ENCODE assay signal across 21 mouse cellular contexts in the genomic region with DNA sequence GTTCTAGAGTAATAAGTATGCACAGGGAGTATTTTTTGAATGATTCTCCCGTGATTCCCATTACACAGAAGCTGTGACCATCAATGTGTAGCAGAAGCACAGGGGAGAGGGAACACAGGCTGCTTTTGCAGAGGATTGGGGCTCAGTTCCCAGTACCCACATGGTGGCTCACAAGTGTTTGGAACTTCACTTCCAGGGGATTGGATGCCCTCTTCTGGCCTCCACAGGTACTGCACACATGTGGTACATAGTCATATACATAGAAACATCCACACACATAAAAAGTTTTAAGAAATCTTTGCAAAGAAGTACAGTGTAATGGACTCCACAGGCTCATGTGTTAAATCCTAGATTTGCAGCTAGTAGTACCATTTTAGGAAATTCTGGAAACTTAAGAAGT.
DNase-seq lines count a peak whose midpoint lies in the region; TF ChIP-seq lines count a peak whose summit lies in the region.
"Had no signal": no experiment of that assay in that cellular context is flagged by ENCODE, and none has a peak within 500 bp of the region (broad histone marks: within the 10 kb centered on the region; RNA-seq: fewer than 3 reads in every experiment).

No protein-coding gene starts in this region.

- H3K4me3 ChIP-seq in layer of hippocampus, adult 2 months, result no peak overlapping the region
- H3K4me3 ChIP-seq: embryonic facial prominence, embryonic 10.5 days; forebrain, embryonic 15.5 days; hindbrain, embryonic 15.5 days; limb, embryonic 12.5 days; liver, embryonic 13.5 days; myocyte; neural tube, embryonic 13.5 days had no signal

- no peak overlapping the region for H3K27ac ChIP-seq in layer of hippocampus, adult 2 months
- H3K27ac ChIP-seq: embryonic facial prominence, embryonic 10.5 days; forebrain, embryonic 15.5 days; hindbrain, embryonic 15.5 days; limb, embryonic 12.5 days; liver, embryonic 13.5 days; neural tube, embryonic 13.5 days had no signal

- DNase-seq in heart, adult 11 months, result peak; percentile 25
- no peak for DNase-seq in heart, adult 18-20 months
- DNase-seq in layer of hippocampus, adult 2 months (ENCODE audit: low spot score in 2 of 2), result no peak
- no peak for DNase-seq in layer of hippocampus, postnatal 10 days (ENCODE audit: low spot score in 2 of 2)
- peak; percentile 18 for DNase-seq in thymus, postnatal 4 days
- no peak for DNase-seq in thymus, postnatal 10 days (ENCODE audit: low spot score in 2 of 2)
- DNase-seq in embryo, embryonic 10.5 days (ENCODE audit: low spot score), result no peak
- DNase-seq: cerebellum, adult 11 months; cerebellum, adult 9-11 months; gastrocnemius, postnatal 14 days; kidney, adult 11 months; liver, embryonic 13.5 days; lung, postnatal 4 days; retina, postnatal 1 day; thymus, adult 18-20 months had no signal

- TF ChIP-seq CTCF in layer of hippocampus, adult 2 months (conservative IDR thresholded peaks at IDR 0.05), result peak; percentile 48

Comparison
In these comparisons a context has a peak if more than half of its experiments do, and no peak if none do; other contexts are left out.
1. DNase-seq: peak in heart, adult 11 months (single experiment) and thymus, postnatal 4 days (single experiment); none in heart, adult 18-20 months (0 of 2), layer of hippocampus, adult 2 months (0 of 2), layer of hippocampus, postnatal 10 days (0 of 2), thymus, postnatal 10 days (0 of 2) and embryo, embryonic 10.5 days (single experiment).